Mouse (Mus musculus): ENCODE results near the gene Itfg1.
A peak's percentile ranks its signal among the peaks of the same experiment; 100 is the strongest.
"Not testable (repeated sequence)": the region's sequence is repeated elsewhere in the genome, so short reads cannot be mapped to it uniquely, and the experiment has no call there.

The Itfg1 gene

DNA sequence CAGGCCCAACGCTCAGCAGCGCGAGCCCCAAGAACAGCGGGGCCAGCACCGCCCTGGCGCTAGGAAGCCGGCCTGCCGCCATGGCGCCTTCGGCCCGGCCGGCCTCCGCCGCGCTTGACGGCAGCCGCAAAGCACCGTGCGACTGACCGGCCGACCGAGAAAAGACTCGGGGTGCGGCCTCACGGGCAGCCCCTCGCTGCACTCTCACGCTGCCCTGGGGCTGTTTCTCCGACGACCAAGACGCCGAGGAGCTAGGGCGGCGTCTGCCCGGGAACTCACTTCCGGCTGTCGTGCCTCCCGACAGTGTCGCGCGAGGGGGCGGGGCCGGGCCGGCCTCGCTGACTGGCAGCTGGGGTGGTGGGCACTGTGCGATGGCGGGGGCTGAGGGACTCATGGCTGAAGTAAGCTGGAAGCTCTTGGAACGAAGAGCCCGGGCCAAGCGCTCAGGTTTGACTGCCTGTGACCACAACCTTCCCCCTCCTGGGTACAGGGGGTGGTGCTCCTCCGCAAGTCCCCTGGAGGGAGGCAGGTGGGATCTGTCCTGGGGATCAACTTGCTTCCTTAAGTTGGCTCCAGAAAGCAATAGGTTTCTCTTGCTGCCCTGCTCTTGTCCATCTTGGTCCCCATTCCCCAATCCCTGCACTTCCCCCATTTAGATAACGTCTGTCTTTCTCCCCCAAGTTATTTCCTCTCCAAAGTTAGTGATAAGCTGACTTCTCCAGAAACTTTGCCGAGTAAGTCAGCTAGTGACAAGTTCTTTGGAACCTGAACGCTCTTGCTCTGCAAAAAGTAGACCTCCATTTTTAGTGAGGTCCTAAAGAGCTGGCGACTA lies at the start of gene Itfg1, which contains the start of gene Phkb:
Gene Itfg1, minus strand, starts transcription at position 265 of the 832 bp plus-strand sequence.
Gene Phkb, plus strand, starts transcription at position 303 of the 832 bp plus-strand sequence.
- DNase-seq (ENCODE audit: low read depth, low spot score) = peak; percentile 93

- no peak for DNase-seq (ENCODE audit: low read depth, low spot score)
Observed at GRCm38 (mm10) chr8:85884811-85885210, 44.1 kb upstream of the Itfg1 start.

GRCm38 (mm10) chr8:85879624-85880023 lies 38.9 kb upstream of the Itfg1 start:
- no peak for DNase-seq (ENCODE audit: low read depth, low spot score)

- DNase-seq (ENCODE audit: low read depth, low spot score) = no peak
Observed at GRCm38 (mm10) chr8:85877976-85878375, 37.3 kb upstream of the Itfg1 start.

GRCm38 (mm10) chr8:85871660-85872059 lies 30.9 kb upstream of the Itfg1 start:
- DNase-seq (ENCODE audit: low read depth, low spot score) = no peak

GRCm38 (mm10) chr8:85862381-85862780 lies 21.7 kb upstream of the Itfg1 start:
- DNase-seq (ENCODE audit: low read depth, low spot score) = no peak

- DNase-seq (ENCODE audit: low read depth, low spot score) = no peak
Observed at GRCm38 (mm10) chr8:85860612-85861011, 19.9 kb upstream of the Itfg1 start.

DNA sequence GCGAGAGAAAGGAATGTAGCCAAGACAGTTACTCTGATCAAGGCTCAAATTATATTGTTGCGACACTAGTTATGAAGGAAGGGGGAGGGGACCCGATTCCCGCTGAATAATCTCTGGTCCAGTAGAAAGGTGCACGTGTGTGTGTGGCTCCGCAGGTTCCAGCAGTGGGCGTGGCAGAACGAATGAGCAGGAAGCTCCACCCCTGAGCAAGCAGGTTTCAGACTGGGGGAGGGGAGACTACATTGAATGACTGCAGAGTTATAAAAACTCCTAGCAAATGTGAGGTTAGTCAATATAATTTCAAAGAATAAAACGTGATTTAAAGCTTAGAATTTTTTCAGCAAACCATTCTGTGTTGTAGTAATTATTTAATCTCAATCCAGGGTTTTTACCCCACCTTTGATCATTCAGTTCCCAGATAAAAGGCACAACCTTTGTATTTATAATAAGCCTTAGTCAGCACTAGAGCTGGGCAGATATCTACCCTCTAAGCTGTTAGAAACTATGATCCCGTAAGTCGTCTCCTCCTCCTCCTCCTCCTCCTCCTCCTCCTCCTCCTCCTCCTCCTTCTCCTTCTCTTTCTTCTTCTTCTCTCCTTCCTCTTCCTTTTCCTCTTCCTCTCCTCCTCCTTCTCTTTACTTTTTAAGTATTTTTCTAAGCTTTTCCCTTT lies 16.6 kb upstream of the Itfg1 start:
- DNase-seq (ENCODE audit: low read depth, low spot score) = not testable (repeated sequence)

DNA sequence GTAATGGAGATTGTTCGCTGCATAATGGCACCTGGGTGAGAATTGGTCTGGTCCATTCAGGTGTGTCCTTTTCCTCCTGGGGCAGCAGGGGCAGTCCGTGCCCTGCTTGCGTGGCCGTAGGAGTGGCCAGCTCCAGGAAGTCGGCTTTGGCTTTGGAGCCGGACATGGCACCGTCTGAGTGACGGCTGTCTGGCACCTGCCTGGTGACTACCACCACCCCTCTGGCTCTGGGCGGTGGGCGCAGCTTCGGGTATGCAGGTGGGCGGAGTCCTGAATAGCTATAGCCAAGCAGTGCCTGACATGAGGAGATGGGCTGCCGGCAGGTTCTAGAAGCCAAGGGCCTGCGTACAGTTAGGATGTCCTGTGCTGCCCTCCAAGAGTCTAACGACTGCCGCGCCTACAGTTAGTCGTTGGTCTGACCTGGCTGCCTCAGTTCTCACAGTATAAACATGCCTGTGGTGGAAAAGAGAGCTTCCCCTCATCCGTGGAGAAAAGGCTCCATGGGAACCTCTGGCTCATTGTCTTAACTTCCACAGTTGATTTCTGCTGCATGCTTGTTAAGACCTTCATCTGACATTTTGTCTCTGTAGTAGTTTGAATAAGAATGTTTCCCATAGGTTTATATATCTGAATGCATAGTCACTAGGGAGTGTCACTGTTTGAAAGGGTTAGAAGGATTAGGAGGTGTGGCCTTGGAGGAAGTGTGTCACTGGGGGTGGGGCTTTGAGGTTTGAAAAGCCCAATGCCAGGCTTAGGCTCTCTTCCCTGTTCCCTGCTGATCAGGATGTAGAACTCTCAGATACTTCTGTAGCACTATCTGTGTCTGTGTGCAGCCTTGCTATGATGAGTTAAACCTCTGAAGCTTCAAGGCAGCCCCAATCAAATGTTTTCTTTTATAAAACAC lies 13.8 kb upstream of the Itfg1 start:
- DNase-seq (ENCODE audit: low read depth, low spot score) = no peak

DNA sequence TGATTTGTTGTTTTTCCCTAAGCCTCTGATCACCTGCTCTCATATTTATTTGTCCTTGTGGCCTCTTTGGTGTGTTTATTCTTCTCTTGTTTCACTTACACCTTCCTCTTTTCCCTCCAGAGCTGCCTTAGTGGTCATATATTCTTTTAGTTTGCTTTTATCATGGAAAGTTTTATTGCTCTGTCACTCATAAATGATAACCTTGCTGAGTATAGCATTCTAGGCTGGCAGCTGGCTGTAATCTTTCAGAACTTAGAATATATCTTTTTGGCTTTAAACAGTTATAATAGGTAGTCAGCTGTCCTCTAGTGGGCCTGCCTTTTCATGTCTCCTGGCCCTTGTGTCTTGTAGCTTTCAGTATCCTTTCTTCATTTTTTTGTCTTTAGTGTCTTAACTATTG lies 5.2 kb upstream of the Itfg1 start:
- no peak for DNase-seq (ENCODE audit: low read depth, low spot score)

- DNase-seq (ENCODE audit: low read depth, low spot score) = no peak
Observed at GRCm38 (mm10) chr8:85841489-85841795, 721 bp upstream of the Itfg1 start.

DNA sequence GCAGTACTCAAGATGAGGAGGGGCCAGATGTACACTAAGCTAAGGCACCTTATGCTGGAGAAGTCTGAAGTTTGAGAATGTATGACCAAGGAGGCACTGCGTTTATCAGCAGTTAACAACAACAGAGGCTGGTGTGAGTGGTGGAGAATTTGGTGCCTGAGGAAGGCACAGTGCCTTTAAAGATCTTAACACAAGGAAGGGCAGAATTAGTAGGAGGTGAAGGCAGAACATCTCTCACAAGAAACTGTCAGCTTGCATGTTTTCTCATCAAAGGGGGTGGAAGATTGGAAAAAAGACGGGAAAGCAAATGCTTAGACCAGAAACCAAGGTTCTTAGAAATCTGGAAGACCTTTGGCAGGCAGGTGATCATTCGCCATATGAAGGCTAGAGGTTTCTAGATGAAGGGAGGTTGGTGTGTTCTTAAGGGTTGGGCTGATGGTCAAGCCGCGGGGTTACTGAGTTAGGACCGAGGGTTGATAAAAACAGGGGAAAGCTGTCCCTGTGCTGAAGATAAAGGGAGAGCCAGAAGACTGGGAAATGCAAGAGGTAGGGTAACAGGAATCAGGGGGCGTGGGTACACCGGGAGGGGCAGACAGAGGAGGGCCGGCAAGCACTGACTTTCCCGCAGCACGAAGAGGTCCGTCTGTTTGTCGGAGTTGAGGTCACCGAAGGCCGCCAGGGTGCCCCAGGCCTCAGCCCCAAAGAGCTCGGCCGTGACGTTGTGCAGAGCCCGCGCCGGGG lies 635 bp downstream of the Itfg1 start:
- DNase-seq (ENCODE audit: low read depth, low spot score) = no peak

GRCm38 (mm10) chr8:85813621-85814020 lies 27.1 kb downstream of the Itfg1 start:
- DNase-seq (ENCODE audit: low read depth, low spot score) = no peak

GRCm38 (mm10) chr8:85801408-85801807 lies 39.3 kb downstream of the Itfg1 start:
- DNase-seq (ENCODE audit: low read depth, low spot score) = no peak

GRCm38 (mm10) chr8:85800164-85800563 lies 40.6 kb downstream of the Itfg1 start:
- DNase-seq (ENCODE audit: low read depth, low spot score) = no peak

DNA sequence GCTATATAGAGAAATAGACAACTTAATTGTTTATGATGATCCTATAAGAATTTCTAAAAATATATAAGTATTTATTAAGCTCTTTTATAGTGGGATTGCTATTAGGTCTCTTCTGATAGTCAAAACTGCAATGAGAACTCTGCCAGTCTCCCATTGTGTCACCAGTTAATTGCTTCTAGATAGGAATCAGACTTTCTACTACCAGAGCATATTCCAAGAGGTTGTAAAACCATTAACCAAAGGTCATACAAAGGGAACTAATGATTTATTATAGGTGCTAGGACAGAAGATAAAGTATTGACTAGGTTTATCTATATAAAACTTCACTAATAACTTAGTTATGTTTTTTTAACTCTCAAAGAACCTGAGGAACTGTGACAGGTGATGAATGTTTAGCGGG lies 44.3 kb downstream of the Itfg1 start:
- DNase-seq (ENCODE audit: low read depth, low spot score) = not testable (repeated sequence)

- no peak for DNase-seq (ENCODE audit: low read depth, low spot score)
Observed at GRCm38 (mm10) chr8:85788341-85788740, 52.4 kb downstream of the Itfg1 start.

GRCm38 (mm10) chr8:85787909-85788308 lies 52.8 kb downstream of the Itfg1 start:
- no peak for DNase-seq (ENCODE audit: low read depth, low spot score)

- no peak for DNase-seq (ENCODE audit: low read depth, low spot score)
Observed at GRCm38 (mm10) chr8:85785506-85785905, 55.2 kb downstream of the Itfg1 start.

GRCm38 (mm10) chr8:85783871-85784270 lies 56.9 kb downstream of the Itfg1 start:
- DNase-seq (ENCODE audit: low read depth, low spot score) = no peak

- no peak for DNase-seq (ENCODE audit: low read depth, low spot score)
Observed at GRCm38 (mm10) chr8:85780091-85780490, 60.6 kb downstream of the Itfg1 start.
